Mouse (Mus musculus): ENCODE results near the gene Hsd17b12.
A peak's percentile ranks its signal among the peaks of the same experiment; 100 is the strongest.

Hsd17b12 gene

GRCm38 (mm10) chr2:94157592-94158519, at the start of gene Hsd17b12:
Gene Hsd17b12 (minus strand): TSS chr2:94157964.
- peak; percentile 99 for DNase-seq (ENCODE audit: low spot score)

DNA sequence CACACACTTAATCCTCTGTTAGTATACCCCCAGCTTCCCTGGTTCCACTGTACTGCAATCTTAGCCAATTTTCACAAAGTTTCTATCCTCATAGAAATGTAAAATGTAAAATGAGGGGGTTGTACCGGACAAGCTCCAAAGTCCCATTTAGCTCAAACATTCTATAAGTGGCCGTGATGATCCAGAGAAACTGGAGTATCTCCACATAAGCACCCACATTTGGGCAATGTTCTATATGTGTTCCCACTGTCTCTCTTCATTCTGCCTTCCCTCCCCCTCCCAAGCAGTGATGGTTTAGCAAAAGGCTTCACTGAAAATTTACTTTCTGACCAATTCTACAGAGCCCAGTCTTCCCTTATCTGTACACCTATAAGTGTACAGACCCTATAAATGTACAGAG, 27.1 kb upstream of the Hsd17b12 start:
- no peak for DNase-seq (ENCODE audit: low spot score)

- no peak for DNase-seq (ENCODE audit: low spot score)
These were observed 26.4 kb upstream of the Hsd17b12 start for GRCm38 (mm10) chr2:94184142-94184541.

DNA sequence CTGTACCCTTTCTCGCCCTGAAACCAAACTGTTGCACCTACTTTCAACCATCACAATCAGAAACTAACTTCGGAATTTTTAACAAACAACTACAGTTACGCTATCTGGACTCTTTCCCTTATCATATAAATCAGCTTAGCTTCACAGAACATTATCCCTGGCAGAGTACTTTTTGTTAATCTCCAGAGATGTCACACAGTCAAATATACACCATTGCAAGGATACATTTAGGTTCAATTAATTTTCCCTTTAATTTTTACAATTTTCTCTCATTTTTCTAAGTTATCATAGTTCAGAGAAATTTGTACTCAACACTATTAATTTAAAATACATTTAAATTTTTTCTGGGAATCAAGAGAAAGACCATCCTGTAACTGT, 21.3 kb upstream of the Hsd17b12 start:
- DNase-seq (ENCODE audit: low spot score) = no peak

DNA sequence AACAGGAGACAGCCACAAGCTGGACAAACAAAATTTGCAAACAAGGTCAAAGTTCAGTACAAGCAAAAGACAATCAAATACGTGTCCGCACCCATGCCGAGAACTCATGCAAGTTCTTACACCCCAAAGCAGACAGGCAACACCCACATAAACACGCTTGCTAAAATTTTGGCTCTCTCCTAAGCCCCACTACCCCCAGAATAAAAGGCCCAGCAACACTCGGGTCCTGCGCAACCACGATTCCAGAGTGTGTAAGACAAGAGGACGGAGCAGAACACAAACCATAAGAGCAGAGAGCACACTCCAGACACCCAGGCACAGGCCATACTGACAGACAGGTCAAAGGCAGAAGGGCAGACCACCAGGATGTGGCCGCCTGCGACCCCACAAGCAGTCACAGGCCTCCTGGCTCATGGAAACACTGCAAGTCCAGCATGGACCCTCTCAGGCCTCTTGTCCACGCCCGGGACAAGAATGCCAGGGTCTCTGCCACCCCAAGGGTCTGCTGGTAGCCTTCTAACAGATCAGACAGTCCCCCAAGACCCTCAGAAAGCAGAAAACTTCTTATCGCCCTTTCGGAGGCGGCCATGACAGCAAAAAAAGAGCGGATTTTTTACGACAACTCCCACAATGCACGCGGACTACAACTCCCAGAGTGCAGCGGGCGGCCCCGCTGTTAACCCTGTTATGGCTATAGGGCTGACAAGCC, 20.7 kb upstream of the Hsd17b12 start:
- peak; percentile 87 for DNase-seq (ENCODE audit: low spot score)

DNA sequence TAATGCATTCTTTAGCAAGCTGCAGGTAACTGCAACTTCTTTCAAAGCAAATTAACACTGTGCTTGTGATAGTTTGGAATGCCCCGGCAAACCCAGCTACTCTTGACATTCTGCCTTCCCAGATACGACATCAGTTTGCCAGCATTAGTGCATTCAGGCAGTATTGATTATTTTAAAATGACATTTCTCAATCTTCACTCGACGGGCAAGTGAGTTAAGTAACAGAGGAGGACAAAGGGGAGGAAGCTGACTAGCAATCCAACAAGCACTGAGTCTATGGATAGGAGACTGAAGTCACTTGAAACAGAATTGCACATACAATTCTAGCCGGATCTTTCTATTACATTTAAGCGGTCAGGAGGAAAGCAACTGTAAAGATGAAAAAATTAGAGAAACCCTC, 19.5 kb upstream of the Hsd17b12 start:
- no peak for DNase-seq (ENCODE audit: low spot score)

GRCm38 (mm10) chr2:94176381-94176780, 18.6 kb upstream of the Hsd17b12 start:
- no peak for DNase-seq (ENCODE audit: low spot score)

GRCm38 (mm10) chr2:94173549-94173948, 15.8 kb upstream of the Hsd17b12 start:
- DNase-seq (ENCODE audit: low spot score) = no peak

- no peak for DNase-seq (ENCODE audit: low spot score)
These were observed 5.4 kb upstream of the Hsd17b12 start for GRCm38 (mm10) chr2:94163207-94163606.

- no peak for DNase-seq (ENCODE audit: low spot score)
These were observed 4.4 kb upstream of the Hsd17b12 start for GRCm38 (mm10) chr2:94162141-94162540.

- DNase-seq (ENCODE audit: low spot score) = no peak
These were observed 738 bp upstream of the Hsd17b12 start for GRCm38 (mm10) chr2:94158520-94158884.

- DNase-seq (ENCODE audit: low spot score) = no peak
These were observed 713 bp downstream of the Hsd17b12 start for GRCm38 (mm10) chr2:94157051-94157450.

DNA sequence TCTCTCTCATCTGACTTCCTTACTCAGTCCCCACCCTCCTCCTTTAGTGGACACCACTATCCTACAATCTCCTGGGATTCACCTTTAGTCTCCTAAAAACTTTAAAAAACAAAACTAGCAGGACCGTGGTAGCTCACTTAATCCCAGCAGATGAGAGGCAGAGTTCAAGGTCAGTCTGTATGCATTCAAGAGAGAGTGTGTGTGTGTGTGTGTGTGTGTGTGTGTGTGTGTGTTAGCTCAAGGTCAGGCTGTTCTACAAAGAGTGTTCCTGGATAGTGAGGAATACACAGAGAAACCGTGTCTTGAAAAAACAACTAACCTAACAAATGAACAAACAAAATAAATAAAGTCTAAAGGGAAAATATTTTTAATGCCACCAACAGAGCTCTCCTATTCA, 12.6 kb downstream of the Hsd17b12 start:
- DNase-seq (ENCODE audit: low spot score) = no peak

- DNase-seq (ENCODE audit: low spot score) = no peak
These were observed 13.1 kb downstream of the Hsd17b12 start for GRCm38 (mm10) chr2:94144520-94145145.

GRCm38 (mm10) chr2:94141293-94141692, 16.5 kb downstream of the Hsd17b12 start:
- no peak for DNase-seq (ENCODE audit: low spot score)

DNA sequence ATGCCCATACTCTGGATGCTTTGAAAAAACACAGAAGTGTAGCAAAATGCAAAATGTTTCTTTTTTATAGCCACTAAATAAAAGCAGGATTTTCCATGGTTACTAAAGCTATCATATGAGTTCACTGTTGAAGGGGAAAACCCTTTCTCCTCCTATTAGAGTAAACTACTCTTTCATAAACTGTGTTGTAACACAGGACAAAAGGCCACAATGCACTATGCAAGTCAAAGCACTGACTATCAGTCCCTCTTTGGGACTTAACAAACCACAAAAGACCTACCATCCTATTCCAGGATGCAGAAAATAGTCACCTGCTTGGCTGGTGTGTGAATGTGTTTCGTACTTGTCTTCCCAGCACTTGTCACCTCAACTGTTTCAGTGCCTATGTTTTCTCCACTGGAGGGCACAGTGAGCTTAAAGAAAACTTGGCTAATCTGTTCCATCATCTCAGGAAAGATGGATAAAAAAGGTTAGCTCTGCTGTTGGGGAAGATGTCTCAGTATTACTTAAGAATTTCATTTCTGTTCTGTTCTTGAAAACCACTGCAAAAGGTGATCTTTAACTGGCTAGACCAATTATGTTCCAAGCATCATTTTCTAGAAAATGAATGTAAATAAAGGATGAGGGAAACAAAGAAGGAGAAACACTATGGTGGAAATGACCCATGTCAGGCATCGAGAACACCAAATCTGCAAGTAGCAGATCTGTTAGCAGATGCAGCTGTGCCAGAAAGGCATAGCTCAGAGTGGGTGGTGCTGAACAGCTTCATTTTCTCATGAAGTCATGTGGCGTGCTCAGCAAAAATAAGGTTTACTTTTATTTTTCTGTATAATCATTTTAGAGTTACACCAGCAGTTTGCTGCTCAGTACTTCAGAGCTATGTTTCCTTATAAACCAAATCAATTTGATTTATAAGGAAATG, 19.0 kb downstream of the Hsd17b12 start:
- no peak for DNase-seq (ENCODE audit: low spot score)

- no peak for DNase-seq (ENCODE audit: low spot score)
These were observed 20.9 kb downstream of the Hsd17b12 start for GRCm38 (mm10) chr2:94136837-94137236.

- DNase-seq (ENCODE audit: low spot score) = no peak
These were observed 29.3 kb downstream of the Hsd17b12 start for GRCm38 (mm10) chr2:94128496-94128895.

- no peak for DNase-seq (ENCODE audit: low spot score)
These were observed 35.4 kb downstream of the Hsd17b12 start for GRCm38 (mm10) chr2:94122182-94123041.

- DNase-seq (ENCODE audit: low spot score) = no peak
These were observed 54.0 kb downstream of the Hsd17b12 start for GRCm38 (mm10) chr2:94103758-94104157.

- DNase-seq (ENCODE audit: low spot score) = no peak
These were observed 67.9 kb downstream of the Hsd17b12 start for GRCm38 (mm10) chr2:94089901-94090300.

All from T-cell, adult 2 months (primary cell).